Mouse (Mus musculus): ENCODE results near the gene Socs2.

- TF ChIP-seq CTCF (IDR thresholded peaks at IDR 0.05; ENCODE audit: borderline replicate concordance, insufficient read depth, low read depth, low read length) (no peak), POLR2A (IDR thresholded peaks at IDR 0.05; ENCODE audit: borderline replicate concordance, insufficient read depth, low read length) (no peak)
Measured at GRCm38 (mm10) chr10:95458050-95458806, 41.2 kb upstream of the Socs2 start.
